Mouse (Mus musculus): Measurements from ENCODE around the gene Pfdn6.

GRCm38 (mm10) chr17:33962876-33963275 lies 22.7 kb upstream of the Pfdn6 start:
- TF ChIP-seq CTCF (IDR thresholded peaks at IDR 0.05; ENCODE audit: insufficient read depth, low read length), result no peak
- TF ChIP-seq POLR2A (IDR thresholded peaks at IDR 0.05; ENCODE audit: borderline replicate concordance, extremely low read depth, low read depth, low read length), result no peak
